Mouse (Mus musculus) inflammation-experienced regulatory T-cells (primary cell): ENCODE data around the gene Fam53b. TPM values are rescaled to one million over a fixed set of nuclear protein-coding genes. Genes with fewer than 3 reads are reported as not detected.

Experiments
- polyA plus RNA-seq, 2 experiments: library from polyadenylated mRNA; unstranded; fragments of 100-300 nt; shearing (Covaris generic); gene quantifications; one replicate each; pipeline ENCODE4 v1.2.1; 2017

Fam53b gene
- polyA plus RNA-seq: 100 to 1,000 TPM; 154 to 188 TPM

GRCm38 (mm10) chr7:132813416-132814088 is at the start of gene Fam53b:
Gene Fam53b (minus strand): TSS chr7:132813886.

DNA sequence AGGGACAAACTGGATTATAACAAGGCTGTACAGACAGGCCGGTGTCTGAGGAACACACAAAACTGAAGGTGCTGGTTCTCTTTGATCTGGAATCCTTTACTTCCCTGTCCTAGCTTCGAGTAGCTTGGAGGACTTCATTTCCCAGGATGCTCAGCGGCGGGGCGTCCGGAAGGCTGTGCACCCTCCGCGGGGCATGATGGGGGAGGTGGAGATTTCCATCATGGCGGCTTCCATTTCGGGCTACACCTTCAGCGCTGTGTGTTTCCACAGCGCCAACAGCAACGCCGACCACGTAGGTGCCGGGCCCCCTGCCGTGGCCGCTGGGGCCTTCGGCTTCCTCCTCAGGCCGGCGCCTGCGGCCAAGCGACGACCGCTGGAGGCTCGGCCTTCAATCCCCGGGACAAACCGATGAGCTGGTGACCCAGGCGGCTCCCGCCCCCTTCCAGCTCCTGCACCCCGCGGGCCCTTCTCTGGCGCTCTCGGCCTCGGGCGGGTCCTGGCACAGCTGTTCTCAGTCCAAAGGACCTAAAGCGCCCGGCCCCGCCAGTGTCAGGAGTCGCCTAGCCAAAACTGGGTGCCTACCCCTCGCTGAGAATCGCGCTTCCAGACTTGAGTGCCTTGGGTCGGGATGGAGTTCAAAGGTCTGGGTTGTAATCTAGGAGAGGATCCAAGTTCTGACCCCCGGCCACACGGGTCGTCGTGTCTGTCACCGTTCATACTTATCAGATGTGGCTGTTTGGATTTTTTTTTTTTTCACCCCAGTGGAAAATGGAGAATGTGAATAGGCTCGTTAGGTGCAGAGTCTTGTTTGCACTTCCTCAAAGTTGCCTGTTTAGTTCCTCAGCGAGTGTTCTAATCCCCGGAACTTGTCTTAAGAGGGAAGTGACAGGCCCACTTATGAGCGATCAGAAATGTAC is 45.6 kb upstream of the Fam53b start, which contains the start of gene Abraxas2:
Gene Abraxas2 (plus strand): TSS at position 184 of the 917 bp plus-strand sequence.

GRCm38 (mm10) chr7:132852173-132852844 is 38.6 kb upstream of the Fam53b start, which contains the start of gene Eef1akmt2:
Gene Eef1akmt2 (minus strand): TSS chr7:132852673.

Other genes with a start within 250 kb of the Fam53b start
- gene Oat, start 237.5 kb downstream of the Fam53b start, polyA plus RNA-seq: 10 to 100 TPM; 59.1 to 72.8 TPM
- not detected for gene Nkx1-2, start 214.2 kb downstream of the Fam53b start, polyA plus RNA-seq
- gene Lhpp, start 203.2 kb downstream of the Fam53b start, polyA plus RNA-seq: 1 to 10 TPM; 3.3 to 5.3 TPM
- 10 to 100 TPM; 47.5 to 51.2 TPM for gene Eef1akmt2, start 38.8 kb upstream of the Fam53b start, polyA plus RNA-seq
- 10 to 100 TPM; 34.0 to 35.5 TPM for gene Abraxas2, start 45.3 kb upstream of the Fam53b start, polyA plus RNA-seq
- 10 to 100 TPM; 27.6 to 28.8 TPM for gene Zranb1, start 117.3 kb upstream of the Fam53b start, polyA plus RNA-seq